Mouse (Mus musculus): ENCODE measurements around the gene Srsf9. TPM values are rescaled to one million over a fixed set of nuclear protein-coding genes. Genes with fewer than 3 reads are reported as not detected.
"Not testable (repeated sequence)": the region's sequence is repeated elsewhere in the genome, so short reads cannot be mapped to it uniquely, and the experiment has no call there.

Srsf9 gene
- polyA plus RNA-seq, 1 experiment from 2014 or later, result 118 TPM

- Histone ChIP-seq H3K9ac (ENCODE audit: low read depth, low read length) (no peak overlapping the region), H3K4me2 (ENCODE audit: low read length) (no peak overlapping the region), H3K9me3 (replicated peaks; ENCODE audit: control insufficient read depth, low read length, poor library complexity, severe bottlenecking) (no peaks in the 10 kb centered on the region), H3K27me3 (ENCODE audit: control insufficient read depth, insufficient read depth, low read depth, low read length) (no peaks in the 10 kb centered on the region), H3K36me3 (ENCODE audit: control insufficient read depth, insufficient read depth, low read length) (no peaks in the 10 kb centered on the region), H3K4me3 (ENCODE audit: low read depth, low read length) (no peak overlapping the region), H3K27ac (ENCODE audit: low read length) (no peak overlapping the region), H3K4me1 (ENCODE audit: control insufficient read depth, insufficient read depth, low read length) (0 out of 2 replicates have a peak, but pooled peaks cover 2% of the 10 kb centered on the region)
- ATAC-seq, result no peak
- WGBS, result 87% methylated on average over 2 of the region's 2 CpGs
Observed at GRCm38 (mm10) chr5:115375436-115375835, 48.5 kb downstream of the Srsf9 start.

DNA sequence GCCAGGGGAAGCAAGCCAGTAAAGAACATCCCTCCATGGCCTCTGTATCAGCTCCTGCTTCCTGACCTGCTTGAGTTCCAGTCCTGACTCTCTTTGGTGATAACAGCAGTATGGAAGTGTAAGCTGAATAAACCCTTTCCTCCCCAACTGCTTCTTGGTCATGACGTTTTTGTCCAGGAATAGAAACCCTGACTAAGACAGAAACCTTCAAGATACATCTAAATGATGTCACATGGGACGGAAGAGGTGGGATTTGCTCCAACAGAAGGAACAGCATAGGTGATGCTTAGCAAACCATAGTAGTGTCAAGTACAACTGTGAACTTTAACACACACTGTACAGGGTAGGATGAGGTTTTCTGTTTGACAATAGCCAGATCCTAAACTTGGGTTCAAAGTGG is 51.9 kb downstream of the Srsf9 start:
- not testable (repeated sequence) for H3K36me3 ChIP-seq (ENCODE audit: control insufficient read depth, insufficient read depth, low read length); H3K9me3 ChIP-seq (replicated peaks; ENCODE audit: control insufficient read depth, low read length, poor library complexity, severe bottlenecking); H3K4me1 ChIP-seq (ENCODE audit: control insufficient read depth, insufficient read depth, low read length); H3K27ac ChIP-seq (ENCODE audit: low read length); ATAC-seq; H3K9ac ChIP-seq (ENCODE audit: low read depth, low read length); H3K4me3 ChIP-seq (ENCODE audit: low read depth, low read length); H3K4me2 ChIP-seq (ENCODE audit: low read length); H3K27me3 ChIP-seq (ENCODE audit: control insufficient read depth, insufficient read depth, low read depth, low read length)
- WGBS, result 91% methylated on average over 2 of the region's 2 CpGs

Other genes with a start within 250 kb of the Srsf9 start
- 34.8 and 43.1 TPM in 2 replicates for gene Gm10401, start 228.9 kb upstream of the Srsf9 start, polyA plus RNA-seq (2015; fragmentation: Nextera tagmentation; extraction: Ambion mirVana)
- 14.2 and 15.8 TPM in 2 replicates for gene Acads, start 207.8 kb upstream of the Srsf9 start, polyA plus RNA-seq (2015; fragmentation: Nextera tagmentation; extraction: Ambion mirVana)
- 27.7 and 30.5 TPM in 2 replicates for gene Unc119b, start 192.2 kb upstream of the Srsf9 start, polyA plus RNA-seq (2015; fragmentation: Nextera tagmentation; extraction: Ambion mirVana)
- gene Mlec, start 169.0 kb upstream of the Srsf9 start, polyA plus RNA-seq (2015; fragmentation: Nextera tagmentation; extraction: Ambion mirVana), result 22.9 and 25.4 TPM in 2 replicates
- 5.2 and 5.3 TPM in 2 replicates for gene Cabp1, start 132.8 kb upstream of the Srsf9 start, polyA plus RNA-seq (2015; fragmentation: Nextera tagmentation; extraction: Ambion mirVana)
- gene Pop5, start 91.3 kb upstream of the Srsf9 start, polyA plus RNA-seq (2015; fragmentation: Nextera tagmentation; extraction: Ambion mirVana), result 86.1 and 92.8 TPM in 2 replicates
- 172 and 176 TPM in 2 replicates for gene Rnf10, start 54.3 kb upstream of the Srsf9 start, polyA plus RNA-seq (2015; fragmentation: Nextera tagmentation; extraction: Ambion mirVana)
- gene Coq5, start 47.5 kb upstream of the Srsf9 start, polyA plus RNA-seq (2015; fragmentation: Nextera tagmentation; extraction: Ambion mirVana), result 52.8 and 56.1 TPM in 2 replicates
- gene Dynll1, start 26.2 kb upstream of the Srsf9 start, polyA plus RNA-seq (2015; fragmentation: Nextera tagmentation; extraction: Ambion mirVana), result 1,084 and 1,126 TPM in 2 replicates
- 37.8 and 43.5 TPM in 2 replicates for gene Gatc, start 14.0 kb downstream of the Srsf9 start, polyA plus RNA-seq (2015; fragmentation: Nextera tagmentation; extraction: Ambion mirVana)
- gene Triap1, start 14.0 kb downstream of the Srsf9 start, polyA plus RNA-seq (2015; fragmentation: Nextera tagmentation; extraction: Ambion mirVana), result 47.9 and 52.6 TPM in 2 replicates
- gene Cox6a1, start 21.8 kb downstream of the Srsf9 start, polyA plus RNA-seq (2015; fragmentation: Nextera tagmentation; extraction: Ambion mirVana), result 1,007 and 1,008 TPM in 2 replicates
- gene Msi1, start 102.4 kb downstream of the Srsf9 start, polyA plus RNA-seq (2015; fragmentation: Nextera tagmentation; extraction: Ambion mirVana), result 47.9 and 53.7 TPM in 2 replicates
- not detected in 2 replicates for gene Pla2g1b, start 139.1 kb downstream of the Srsf9 start, polyA plus RNA-seq (2015; fragmentation: Nextera tagmentation; extraction: Ambion mirVana)
- gene Sirt4, start 157.5 kb downstream of the Srsf9 start, polyA plus RNA-seq (2015; fragmentation: Nextera tagmentation; extraction: Ambion mirVana), result 32.3 and 32.7 TPM in 2 replicates
- 18.3 and 18.5 TPM in 2 replicates for gene Pxn, start 179.5 kb downstream of the Srsf9 start, polyA plus RNA-seq (2015; fragmentation: Nextera tagmentation; extraction: Ambion mirVana)
- gene Rplp0, start 232.3 kb downstream of the Srsf9 start, polyA plus RNA-seq (2015; fragmentation: Nextera tagmentation; extraction: Ambion mirVana), result 794 and 826 TPM in 2 replicates
- 45.1 and 46.7 TPM in 2 replicates for gene Gcn1l1, start 238.1 kb downstream of the Srsf9 start, polyA plus RNA-seq (2015; fragmentation: Nextera tagmentation; extraction: Ambion mirVana)

Data from midbrain, embryonic 16.5 days (tissue).